Mouse (Mus musculus): ENCODE measurements around the gene Macrod2. TPM values are rescaled to one million over a fixed set of nuclear protein-coding genes. Genes with fewer than 3 reads are reported as not detected.

The Macrod2 gene
- polyA plus RNA-seq, 1 experiment from 2014 or later = 31.9 TPM

- no peaks in the 10 kb centered on the region for H3K36me3 ChIP-seq (ENCODE audit: control insufficient read depth, insufficient read depth, low read length)
- no peak overlapping the region for H3K4me2 ChIP-seq (replicated peaks; ENCODE audit: low read depth)
- no peak for TF ChIP-seq CTCF (IDR thresholded peaks at IDR 0.05; ENCODE audit: low read depth)
- no peak for TF ChIP-seq EP300 (optimal IDR thresholded peaks at IDR 0.05)
- no peak for ATAC-seq (ENCODE audit: low FRiP score, low TSS enrichment)
- H3K27ac ChIP-seq (replicated peaks) = no peak overlapping the region
- H3K4me3 ChIP-seq (ENCODE audit: low read depth, low read length) = no peak overlapping the region
- no peak for DNase-seq (ENCODE audit: low spot score)
- H3K9me3 ChIP-seq (ENCODE audit: control insufficient read depth, low read length) = no peaks in the 10 kb centered on the region
- 79% methylated on average over 2 of the region's 2 CpGs for WGBS
- no peaks in the 10 kb centered on the region for H3K4me1 ChIP-seq (replicated peaks; ENCODE audit: control insufficient read depth, insufficient read depth)
- no peak overlapping the region for H3K9ac ChIP-seq (ENCODE audit: low read length)
- no peaks in the 10 kb centered on the region for H3K27me3 ChIP-seq (ENCODE audit: control insufficient read depth, insufficient read depth, low read length)
These were observed 564.1 kb downstream of the Macrod2 start for GRCm38 (mm10) chr2:140959246-140959645.

GRCm38 (mm10) chr2:140970181-140970580, 575.1 kb downstream of the Macrod2 start:
- DNase-seq (ENCODE audit: low spot score) = no peak
- TF ChIP-seq CTCF (IDR thresholded peaks at IDR 0.05; ENCODE audit: low read depth) (no peak), EP300 (optimal IDR thresholded peaks at IDR 0.05) (no peak)
- no peak for ATAC-seq (ENCODE audit: low FRiP score, low TSS enrichment)
- 79% methylated on average over 2 of the region's 2 CpGs for WGBS
- no peaks in the 10 kb centered on the region for H3K27me3 ChIP-seq (ENCODE audit: control insufficient read depth, insufficient read depth, low read length)
- H3K4me2 ChIP-seq (replicated peaks; ENCODE audit: low read depth) = no peak overlapping the region
- no peaks in the 10 kb centered on the region for H3K4me1 ChIP-seq (replicated peaks; ENCODE audit: control insufficient read depth, insufficient read depth)
- no peak overlapping the region for H3K4me3 ChIP-seq (ENCODE audit: low read depth, low read length)
- no peak overlapping the region for H3K9ac ChIP-seq (ENCODE audit: low read length)
- H3K36me3 ChIP-seq (ENCODE audit: control insufficient read depth, insufficient read depth, low read length) = no peaks in the 10 kb centered on the region
- no peak overlapping the region for H3K27ac ChIP-seq (replicated peaks)
- no peaks in the 10 kb centered on the region for H3K9me3 ChIP-seq (ENCODE audit: control insufficient read depth, low read length)

- no peaks in the 10 kb centered on the region for H3K27me3 ChIP-seq (ENCODE audit: control insufficient read depth, insufficient read depth, low read length)
- ATAC-seq (ENCODE audit: low FRiP score, low TSS enrichment) (no peak), DNase-seq (ENCODE audit: low spot score) (no peak)
- H3K9me3 ChIP-seq (ENCODE audit: control insufficient read depth, low read length) = no peaks in the 10 kb centered on the region
- no peaks in the 10 kb centered on the region for H3K4me1 ChIP-seq (replicated peaks; ENCODE audit: control insufficient read depth, insufficient read depth)
- no peak overlapping the region for H3K27ac ChIP-seq (replicated peaks)
- 62% methylated on average over 5 of the region's 5 CpGs for WGBS
- no peak overlapping the region for H3K4me3 ChIP-seq (ENCODE audit: low read depth, low read length)
- no peak for TF ChIP-seq CTCF (IDR thresholded peaks at IDR 0.05; ENCODE audit: low read depth)
- TF ChIP-seq EP300 (optimal IDR thresholded peaks at IDR 0.05) = no peak
- H3K9ac ChIP-seq (ENCODE audit: low read length) = no peak overlapping the region
- H3K4me2 ChIP-seq (replicated peaks; ENCODE audit: low read depth) = no peak overlapping the region
- no peaks in the 10 kb centered on the region for H3K36me3 ChIP-seq (ENCODE audit: control insufficient read depth, insufficient read depth, low read length)
These were observed 576.7 kb downstream of the Macrod2 start for GRCm38 (mm10) chr2:140971845-140972244.

DNA sequence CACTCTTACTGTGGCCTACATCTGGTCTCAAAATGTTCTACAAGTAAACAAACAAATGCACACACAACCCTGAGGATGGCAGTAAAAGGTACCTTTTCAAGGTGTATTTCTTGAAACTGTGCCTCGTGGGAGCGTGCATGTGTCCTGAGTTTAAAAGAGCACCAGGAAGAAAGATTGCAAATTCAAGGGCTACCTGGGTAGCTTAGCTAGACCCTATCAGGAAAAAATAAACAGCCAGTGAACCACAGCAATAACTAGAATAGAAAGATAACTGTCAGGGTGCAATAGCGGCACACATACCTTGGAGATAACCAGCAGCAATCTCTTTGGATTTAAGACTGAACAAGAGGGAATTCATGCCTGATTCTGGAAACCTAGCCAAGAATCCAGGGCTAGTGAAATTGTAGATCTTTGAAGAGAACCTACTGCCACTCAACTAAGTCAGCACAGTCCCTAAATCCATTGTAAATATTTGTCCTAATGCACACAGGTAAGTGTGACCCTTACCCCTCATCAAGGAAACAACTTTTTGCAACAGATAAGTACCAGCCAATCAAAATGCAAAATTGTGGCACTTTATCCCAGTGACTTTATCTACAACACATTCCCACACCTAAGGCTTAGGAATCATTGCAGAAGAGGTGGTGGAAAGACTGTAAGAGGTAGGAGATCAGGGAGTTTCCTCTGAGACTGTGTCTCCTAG, 590.7 kb downstream of the Macrod2 start:
- ATAC-seq (ENCODE audit: low FRiP score, low TSS enrichment) (peak; percentile 49; the same call in 1 of the 2 replicates), DNase-seq (ENCODE audit: low spot score) (no peak)
- Histone ChIP-seq H3K4me2 (replicated peaks; ENCODE audit: low read depth) (no peak overlapping the region), H3K36me3 (ENCODE audit: control insufficient read depth, insufficient read depth, low read length) (no peaks in the 10 kb centered on the region), H3K27ac (replicated peaks) (no peak overlapping the region), H3K4me3 (ENCODE audit: low read depth, low read length) (no peak overlapping the region), H3K9ac (ENCODE audit: low read length) (no peak overlapping the region), H3K27me3 (ENCODE audit: control insufficient read depth, insufficient read depth, low read length) (no peaks in the 10 kb centered on the region), H3K4me1 (replicated peaks; ENCODE audit: control insufficient read depth, insufficient read depth) (no peaks in the 10 kb centered on the region), H3K9me3 (ENCODE audit: control insufficient read depth, low read length) (no peaks in the 10 kb centered on the region)
- TF ChIP-seq CTCF (IDR thresholded peaks at IDR 0.05; ENCODE audit: low read depth) = no peak
- no peak for TF ChIP-seq EP300 (optimal IDR thresholded peaks at IDR 0.05)
- WGBS = 73% methylated on average over 3 of the region's 3 CpGs

DNA sequence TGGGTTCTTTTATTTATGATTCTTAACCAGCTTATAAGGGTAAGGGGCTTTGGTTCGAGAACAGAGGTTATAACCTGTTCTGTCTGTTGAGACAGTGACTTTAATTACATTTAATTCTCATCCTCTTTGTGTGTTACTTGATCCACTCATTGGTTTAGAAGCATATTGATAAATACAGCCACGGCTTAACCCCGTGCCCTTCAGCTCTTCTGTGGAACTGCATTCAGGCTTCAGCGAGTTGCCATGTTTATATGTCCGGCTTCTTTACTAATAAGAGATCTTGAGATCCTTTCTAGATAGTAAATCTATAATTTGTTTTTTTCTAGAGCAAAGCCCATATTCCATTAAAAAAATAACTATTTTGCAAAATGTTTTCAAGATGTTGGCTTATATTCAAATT, 608.7 kb downstream of the Macrod2 start:
- ATAC-seq (ENCODE audit: low FRiP score, low TSS enrichment) (no peak), DNase-seq (ENCODE audit: low spot score) (no peak)
- no peaks in the 10 kb centered on the region for H3K9me3 ChIP-seq (ENCODE audit: control insufficient read depth, low read length)
- 71% methylated on average over 5 of the region's 5 CpGs for WGBS
- no peak overlapping the region for H3K9ac ChIP-seq (ENCODE audit: low read length)
- no peak overlapping the region for H3K4me3 ChIP-seq (ENCODE audit: low read depth, low read length)
- H3K4me1 ChIP-seq (replicated peaks; ENCODE audit: control insufficient read depth, insufficient read depth) = no peaks in the 10 kb centered on the region
- H3K27me3 ChIP-seq (ENCODE audit: control insufficient read depth, insufficient read depth, low read length) = no peaks in the 10 kb centered on the region
- TF ChIP-seq CTCF (IDR thresholded peaks at IDR 0.05; ENCODE audit: low read depth) (no peak), EP300 (optimal IDR thresholded peaks at IDR 0.05) (no peak)
- H3K4me2 ChIP-seq (replicated peaks; ENCODE audit: low read depth) = no peak overlapping the region
- no peaks in the 10 kb centered on the region for H3K36me3 ChIP-seq (ENCODE audit: control insufficient read depth, insufficient read depth, low read length)
- no peak overlapping the region for H3K27ac ChIP-seq (replicated peaks)

GRCm38 (mm10) chr2:141004326-141004725, 609.2 kb downstream of the Macrod2 start:
- no peak for ATAC-seq (ENCODE audit: low FRiP score, low TSS enrichment)
- 72% methylated on average over 3 of the region's 3 CpGs for WGBS
- DNase-seq (ENCODE audit: low spot score) = no peak
- H3K4me1 ChIP-seq (replicated peaks; ENCODE audit: control insufficient read depth, insufficient read depth) = no peaks in the 10 kb centered on the region
- TF ChIP-seq EP300 (optimal IDR thresholded peaks at IDR 0.05) (no peak), CTCF (IDR thresholded peaks at IDR 0.05; ENCODE audit: low read depth) (no peak)
- no peak overlapping the region for H3K4me2 ChIP-seq (replicated peaks; ENCODE audit: low read depth)
- H3K4me3 ChIP-seq (ENCODE audit: low read depth, low read length) = no peak overlapping the region
- H3K27ac ChIP-seq (replicated peaks) = no peak overlapping the region
- no peaks in the 10 kb centered on the region for H3K9me3 ChIP-seq (ENCODE audit: control insufficient read depth, low read length)
- no peaks in the 10 kb centered on the region for H3K36me3 ChIP-seq (ENCODE audit: control insufficient read depth, insufficient read depth, low read length)
- no peak overlapping the region for H3K9ac ChIP-seq (ENCODE audit: low read length)
- no peaks in the 10 kb centered on the region for H3K27me3 ChIP-seq (ENCODE audit: control insufficient read depth, insufficient read depth, low read length)

Data from stomach, postnatal 0 days (tissue).